Mouse (Mus musculus) c-Kit-negative CD71-positive TER-119-positive erythroid progenitor cells, embryonic 14.5 days (primary cell): ENCODE data around the gene Sema4c.
A peak's percentile ranks its signal among the peaks of the same experiment; 100 is the strongest.
"Not testable (repeated sequence)": the region's sequence is repeated elsewhere in the genome, so short reads cannot be mapped to it uniquely, and the experiment has no call there.

Experiments used
- DNase-seq: peaks from one replicate; pipeline ENCODE4 v3.0.0-alpha.2; 2013; ENCODE audit warnings: low read depth, low spot score

The Sema4c gene

DNA sequence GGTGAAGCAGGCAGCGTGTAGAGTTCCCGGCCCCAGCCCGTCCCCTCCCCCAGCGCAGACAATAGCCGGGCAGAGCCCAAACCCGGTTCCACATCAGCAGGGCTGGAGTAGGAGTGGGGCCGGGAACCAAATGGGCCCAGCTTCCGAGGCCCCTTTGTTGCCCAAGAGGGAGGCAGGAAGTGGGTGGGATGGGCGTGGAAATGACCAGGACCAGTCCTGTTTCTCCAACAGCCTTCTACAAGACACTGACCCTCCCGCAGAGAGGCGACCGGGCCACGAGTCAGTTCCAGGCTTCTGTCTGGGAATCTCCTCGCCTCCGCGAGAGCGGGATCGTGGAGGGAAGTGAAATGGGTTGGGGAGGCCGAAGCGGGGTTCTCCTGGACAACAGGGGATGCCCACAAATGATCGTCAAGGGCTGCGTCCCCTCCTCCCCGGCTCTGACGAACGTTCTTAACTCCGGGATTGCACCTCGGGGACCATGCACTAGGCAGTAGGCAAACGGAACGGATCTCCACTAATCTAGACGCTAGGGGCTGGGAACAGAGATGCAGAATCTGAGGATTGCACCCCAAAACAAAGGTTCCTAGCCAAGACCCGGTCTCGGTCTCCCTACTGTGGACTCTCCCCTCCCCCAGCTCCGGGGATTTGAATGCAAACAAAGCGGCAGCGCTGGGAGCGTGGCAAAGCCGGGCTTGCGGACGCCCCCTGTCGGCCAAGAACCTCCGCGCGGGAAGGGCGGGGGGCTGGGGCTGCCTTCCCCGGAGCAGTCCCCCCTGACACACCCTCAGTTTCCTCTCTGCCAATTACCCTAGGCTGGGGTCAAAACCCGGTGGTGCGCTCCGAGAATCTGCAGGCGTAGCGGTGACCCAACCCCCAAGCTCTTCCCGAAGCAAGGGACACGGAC, 1.3 kb downstream of the Sema4c start:
- no peak for DNase-seq

DNA sequence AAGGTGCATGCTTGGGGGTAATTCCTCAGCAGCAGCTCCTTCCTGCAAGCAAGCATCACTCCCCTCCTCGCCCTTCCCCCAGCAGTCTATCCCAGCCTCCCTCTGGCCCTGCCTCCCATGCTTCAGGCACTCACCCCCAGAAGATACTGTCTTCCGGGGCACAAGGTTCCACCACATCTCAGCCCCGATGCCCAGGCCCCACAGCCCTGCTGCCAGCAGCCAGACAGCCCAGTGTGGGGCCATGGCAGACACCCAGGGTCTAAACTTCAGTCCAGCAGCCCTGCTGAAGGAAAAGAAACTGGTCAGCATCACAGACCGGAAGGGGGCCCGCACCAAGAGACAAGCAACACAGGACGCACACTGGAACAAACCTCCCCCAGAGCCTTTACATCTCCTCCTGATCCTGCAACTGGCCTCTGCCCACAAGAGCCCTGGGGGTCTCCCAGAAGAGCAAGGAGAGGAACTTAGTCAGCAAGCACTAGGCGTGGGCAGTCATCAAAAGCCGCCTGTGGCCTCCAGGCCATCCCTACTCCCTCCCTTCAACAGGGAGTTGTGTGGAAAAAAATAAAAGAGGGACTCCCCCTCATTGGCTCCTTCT, 2.3 kb downstream of the Sema4c start:
- DNase-seq = no peak

GRCm38 (mm10) chr1:36554633-36555399, 3.3 kb downstream of the Sema4c start:
- DNase-seq = no peak

DNA sequence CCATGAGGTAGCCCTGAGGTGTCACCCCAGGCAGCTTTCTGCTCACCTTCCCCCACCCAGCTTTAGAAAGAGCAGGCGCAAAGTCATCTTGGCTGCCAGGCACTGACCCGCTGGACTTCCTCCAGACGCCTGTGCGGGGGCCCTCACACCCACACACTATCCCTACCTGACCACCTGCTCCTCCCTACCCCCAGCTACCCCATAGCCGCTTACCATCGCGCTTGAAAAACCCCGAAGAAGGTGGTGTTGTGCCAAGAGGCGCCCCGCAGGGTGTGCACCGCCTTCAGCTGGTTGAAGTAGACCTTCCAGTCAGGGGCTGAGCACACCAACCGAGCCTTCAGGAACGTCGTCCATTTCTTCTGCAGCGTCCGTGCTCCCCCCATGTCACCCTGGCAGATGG, 5.6 kb downstream of the Sema4c start:
- no peak for DNase-seq

- no peak for DNase-seq
These were observed 6.2 kb downstream of the Sema4c start for GRCm38 (mm10) chr1:36551904-36552303.

- no peak for DNase-seq
These were observed 7.9 kb downstream of the Sema4c start for GRCm38 (mm10) chr1:36550075-36550863.

DNA sequence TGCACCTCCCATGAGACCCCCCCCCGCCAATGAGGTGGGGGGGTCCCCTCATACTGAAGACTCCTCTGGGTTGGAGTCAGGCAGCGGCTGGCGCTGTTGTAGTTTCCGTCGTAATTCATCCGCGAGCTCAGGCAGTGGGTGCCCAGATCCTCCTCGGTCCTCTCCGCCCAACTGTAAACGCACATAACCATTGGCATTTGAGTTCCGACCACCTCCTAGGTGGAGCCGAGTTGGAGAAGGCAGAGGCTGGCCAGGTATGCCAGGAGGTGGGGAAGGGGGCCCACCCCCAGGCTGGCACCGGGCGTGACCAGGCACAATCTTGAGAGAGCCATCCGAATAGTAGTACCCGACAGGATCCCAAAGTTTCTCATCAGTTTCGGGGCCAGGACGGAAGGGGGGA, 8.7 kb downstream of the Sema4c start:
- no peak for DNase-seq

DNA sequence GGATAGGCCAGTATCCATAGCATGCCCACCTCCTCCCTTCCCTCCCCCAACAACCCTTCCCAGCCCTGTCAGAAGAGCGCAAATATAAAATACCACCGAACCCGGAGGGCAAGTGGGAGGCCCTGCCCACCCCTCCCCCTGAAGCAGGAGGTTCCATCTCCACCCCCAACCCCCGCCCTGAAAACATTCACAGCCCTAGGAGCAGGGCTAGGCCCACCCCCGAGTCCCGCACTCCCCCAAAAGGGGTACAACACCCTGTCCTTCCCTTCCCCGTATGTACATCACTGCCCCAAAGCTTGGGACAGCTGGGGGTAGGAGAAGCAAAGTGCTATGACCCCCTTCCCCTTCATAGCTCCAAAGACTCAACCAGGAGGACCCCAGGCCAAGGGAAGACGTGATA, 9.4 kb downstream of the Sema4c start:
- DNase-seq = no peak

GRCm38 (mm10) chr1:36547981-36548598, 10.1 kb downstream of the Sema4c start:
- no peak for DNase-seq

DNA sequence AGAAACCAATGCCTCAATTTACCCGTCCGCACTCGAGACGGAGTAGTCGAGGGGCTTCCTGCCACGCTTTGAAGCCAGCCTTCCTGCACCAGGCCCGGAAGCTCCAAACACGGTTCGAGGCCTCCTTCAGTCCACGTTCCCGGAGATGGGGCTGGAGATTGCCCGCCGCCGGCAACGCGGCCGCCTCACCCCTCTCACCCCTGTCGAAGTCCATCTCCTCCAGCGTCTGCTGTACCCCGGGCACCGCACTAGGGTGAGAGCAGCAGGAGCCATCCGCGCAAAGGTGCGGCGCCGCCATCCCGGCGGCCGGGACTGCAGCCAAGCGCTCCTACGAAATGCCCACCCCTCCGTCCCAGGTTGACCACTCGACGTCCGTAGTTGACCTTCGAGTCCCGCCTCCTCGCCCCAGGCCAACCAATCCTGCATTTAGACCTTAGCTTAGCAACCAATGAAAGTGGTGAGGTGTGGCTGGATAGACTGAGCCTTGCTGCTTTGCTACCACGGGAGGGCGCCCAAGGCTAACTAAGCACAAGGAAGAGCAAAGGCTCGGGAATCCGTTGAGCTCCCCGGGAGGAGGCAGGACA, 11.2 kb downstream of the Sema4c start, which contains the start of gene Ankrd39:
Gene Ankrd39 (minus strand): TSS at position 558 of the 584 bp plus-strand sequence.
- DNase-seq = peak; percentile 93

DNA sequence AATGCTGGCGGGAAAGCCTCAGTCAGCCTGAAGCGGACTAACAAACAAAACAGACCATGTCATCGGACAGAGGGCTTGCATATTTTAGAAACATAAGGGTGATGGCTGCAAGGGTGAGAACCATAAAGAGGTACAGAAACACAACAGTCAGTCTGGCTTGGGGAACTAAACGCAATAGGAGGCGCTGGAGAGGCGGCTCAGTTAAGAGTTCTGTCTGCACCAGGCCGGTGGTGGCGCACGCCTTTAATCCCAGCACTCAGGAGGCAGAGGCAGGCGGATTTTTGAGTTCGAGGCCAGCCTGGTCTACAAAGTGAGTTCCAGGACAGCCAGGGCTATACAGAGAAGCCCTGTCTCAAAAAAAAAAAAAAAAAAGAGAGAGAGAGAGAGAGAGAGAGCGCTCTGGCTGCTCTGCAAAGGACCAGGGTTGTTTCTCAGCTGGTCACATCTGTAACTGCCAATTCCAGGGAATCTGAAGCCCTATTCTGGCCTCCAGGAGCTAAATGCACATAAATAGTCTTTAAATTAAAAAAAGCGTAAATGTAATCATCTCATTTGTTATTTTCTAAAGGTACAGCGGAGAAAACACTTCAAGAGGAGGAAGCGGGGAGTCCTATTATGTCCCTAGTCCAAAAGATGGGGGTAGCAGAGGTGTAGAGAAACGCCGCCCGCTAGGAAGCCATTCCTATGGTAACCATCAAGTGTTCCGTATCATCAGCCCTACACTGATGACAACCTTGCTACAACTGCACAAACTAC, 12.1 kb downstream of the Sema4c start:
- DNase-seq = no peak

DNA sequence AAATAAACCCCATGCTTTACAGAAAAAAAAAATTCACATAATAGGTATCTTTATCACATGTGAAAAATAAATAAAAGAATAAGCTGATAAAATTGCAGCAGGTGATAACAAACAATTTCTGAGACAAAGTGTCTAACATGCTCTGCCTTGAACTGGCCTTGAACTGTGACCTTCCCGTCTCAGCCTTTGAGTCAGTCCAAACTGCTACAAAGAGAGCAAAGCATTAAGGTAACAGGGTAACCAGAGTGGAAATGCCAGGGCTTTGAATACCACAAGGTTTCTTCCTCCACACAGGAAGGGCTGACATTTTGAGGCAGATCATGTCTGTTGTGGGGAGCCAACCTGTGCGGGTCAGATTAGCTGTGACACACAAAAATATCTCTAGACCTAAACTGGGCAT, 12.8 kb downstream of the Sema4c start:
- DNase-seq = no peak

DNA sequence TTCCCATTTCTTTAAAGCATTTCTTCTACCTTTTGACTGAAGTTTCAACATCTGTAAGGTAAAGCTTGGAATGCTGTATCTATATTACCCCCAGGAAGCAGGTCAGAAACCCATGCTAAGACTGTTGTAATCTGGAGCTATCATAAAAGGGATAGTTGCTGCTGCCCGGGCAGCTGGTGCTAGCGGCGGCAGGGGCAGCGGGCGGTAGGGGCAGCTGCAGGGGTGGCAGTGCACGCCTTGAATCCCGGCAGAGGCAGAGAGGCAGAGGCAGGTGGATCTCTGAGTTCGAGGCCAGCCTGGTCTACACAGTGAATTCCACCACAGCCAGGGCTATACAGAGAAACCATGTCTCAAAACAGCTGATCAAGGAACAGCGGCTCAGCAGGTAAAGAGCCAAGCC, 15.2 kb downstream of the Sema4c start:
- DNase-seq = no peak

GRCm38 (mm10) chr1:36541844-36542243, 16.3 kb downstream of the Sema4c start:
- DNase-seq = no peak

DNA sequence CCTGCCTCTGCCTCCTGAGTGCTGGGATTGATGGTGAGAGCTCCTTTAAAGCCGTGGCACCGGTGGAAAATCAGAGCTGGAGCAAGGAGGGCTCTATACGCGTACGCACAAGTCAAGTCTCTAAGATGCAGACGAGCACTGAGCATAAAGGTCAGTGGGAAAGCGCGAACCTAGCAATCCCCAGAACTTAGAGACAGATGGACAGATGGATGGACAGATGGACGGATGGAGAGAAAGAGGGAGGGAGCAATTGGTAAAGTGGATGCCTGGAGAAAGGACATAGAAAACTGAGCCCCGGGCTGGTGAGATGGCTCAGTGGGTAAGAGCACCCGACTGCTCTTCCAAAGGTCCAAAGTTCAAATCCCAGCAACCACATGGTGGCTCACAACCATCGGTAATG, 17.3 kb downstream of the Sema4c start:
- no peak for DNase-seq

- no peak for DNase-seq
These were observed 18.0 kb downstream of the Sema4c start for GRCm38 (mm10) chr1:36540132-36540531.

GRCm38 (mm10) chr1:36539186-36539585, 19.0 kb downstream of the Sema4c start, which contains the start of gene Gm42417:
Gene Gm42417, minus strand, starts transcription at chr1:36539429.
- no peak for DNase-seq

GRCm38 (mm10) chr1:36538727-36539126, 19.4 kb downstream of the Sema4c start:
- no peak for DNase-seq

DNA sequence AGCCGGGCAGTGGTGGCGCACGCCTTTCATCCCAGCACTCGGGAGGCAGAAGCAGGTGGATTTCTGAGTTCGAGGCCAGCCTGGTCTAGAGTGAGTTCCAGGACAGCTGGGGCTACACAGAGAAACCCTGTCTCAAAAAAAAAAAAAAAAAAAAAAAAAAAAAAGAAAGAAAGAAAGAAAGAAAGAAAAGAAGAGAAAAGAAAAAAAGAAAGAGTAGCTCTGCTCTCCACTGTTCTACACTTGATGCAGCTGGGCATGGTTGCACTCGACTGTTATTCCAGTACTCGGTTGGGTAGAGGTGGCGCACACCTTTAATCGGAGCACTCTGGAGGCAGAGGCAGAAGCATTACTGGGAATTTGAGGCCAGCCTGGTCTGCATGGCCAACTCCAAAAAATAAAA, 21.4 kb downstream of the Sema4c start, which contains the start of gene Ankrd23:
Gene Ankrd23 (minus strand): TSS at position 101 of the 400 bp plus-strand sequence.
- DNase-seq = not testable (repeated sequence)

DNA sequence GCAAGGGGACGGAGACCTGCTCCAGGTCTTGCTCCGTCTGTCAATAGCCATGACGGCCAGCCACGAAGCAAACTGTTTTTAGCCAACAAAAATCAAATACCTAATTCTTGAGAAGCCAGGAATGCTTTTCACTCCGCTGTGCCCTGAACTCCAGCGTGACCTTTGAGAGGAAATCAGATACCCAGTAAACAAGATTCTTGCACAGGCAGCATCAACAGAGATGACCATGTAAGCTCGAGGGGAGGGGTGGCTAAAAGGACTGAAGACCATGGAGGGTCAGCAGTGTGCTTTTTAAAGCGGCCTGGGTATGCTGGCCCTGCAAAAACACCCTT, 21.8 kb downstream of the Sema4c start:
- DNase-seq = no peak
